ENCODE assay signal across 9 mouse cellular contexts in the genomic region with DNA sequence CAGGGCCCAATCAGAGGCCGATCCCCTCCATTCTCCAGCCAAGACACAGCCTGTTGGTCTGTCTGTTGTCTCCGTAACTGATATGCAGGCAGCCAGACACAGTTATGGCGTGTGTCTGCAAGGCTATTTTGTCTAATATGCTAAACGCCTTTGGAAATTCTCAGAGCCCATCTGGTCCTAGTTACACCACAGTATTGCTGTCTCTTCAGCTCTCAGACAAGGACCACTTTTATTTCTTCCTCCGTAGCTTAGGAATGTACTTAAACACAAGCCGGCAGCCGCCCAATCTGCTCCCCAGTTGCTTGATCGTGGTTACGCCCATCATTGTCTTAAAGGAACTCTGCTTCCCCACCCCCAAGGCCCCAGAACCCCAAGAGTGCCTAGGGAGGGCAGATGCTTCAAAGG. TPM values are rescaled to one million over a fixed set of nuclear protein-coding genes. Genes with fewer than 3 reads are reported as not detected.
DNase-seq lines count a peak whose midpoint lies in the region; ATAC-seq and TF ChIP-seq lines count a peak whose summit lies in the region.
"Had no signal": no experiment of that assay in that cellular context is flagged by ENCODE, and none has a peak within 500 bp of the region (broad histone marks: within the 10 kb centered on the region; RNA-seq: fewer than 3 reads in every experiment).

No protein-coding gene starts in this region.

- DNase-seq in heart, adult 18-20 months, result peak; percentile 67 to 74
- peak; percentile 39 for DNase-seq in right cerebral cortex, postnatal 14 days
- no peak for DNase-seq in right cerebral cortex, postnatal 36 days (ENCODE audit: low spot score in 2 of 2)
- DNase-seq in heart, adult 2 months, result peak; percentile 62 to 63
- DNase-seq in mesoderm, embryonic 11.5 days (ENCODE audit: low read depth, low spot score), result peak; percentile 47
- no peak for DNase-seq in ovary, postnatal 10 days (ENCODE audit: low spot score)
- DNase-seq in adrenal gland, adult 2 months, result no peak

- H3K4me1 ChIP-seq in heart, embryonic 11.5 days (ENCODE audit: control insufficient read depth, insufficient read depth, low read length), result peaks cover 6% of the 10 kb centered on the region; the same call in 1 of the 2 replicates
- H3K4me1 ChIP-seq in heart, adult 2 months (ENCODE audit: control insufficient read depth, insufficient read depth, low read length), result peaks cover 27% of the 10 kb centered on the region

- no peaks in the 10 kb centered on the region for H3K36me3 ChIP-seq in heart, embryonic 11.5 days (ENCODE audit: control insufficient read depth, insufficient read depth, low read length)
- no peaks in the 10 kb centered on the region for H3K36me3 ChIP-seq in heart, adult 2 months (ENCODE audit: control insufficient read depth, insufficient read depth, low read length)

- H3K4me3 ChIP-seq in heart, embryonic 11.5 days (ENCODE audit: low read depth, low read length), result no peak overlapping the region
- H3K4me3 ChIP-seq in heart, adult 2 months, result no peak overlapping the region

- no peak for ATAC-seq in heart, embryonic 11.5 days (replicated peaks; ENCODE audit: insufficient number of reproducible peaks, low FRiP score, low TSS enrichment)

- no peaks in the 10 kb centered on the region for H3K79me2 ChIP-seq in heart, adult 2 months (replicated peaks; ENCODE audit: control insufficient read depth, insufficient read depth, low read length)

- no peak overlapping the region; the same call in 1 of the 2 replicates for H3K27ac ChIP-seq in heart, embryonic 11.5 days (ENCODE audit: low read depth, low read length)
- peak overlapping the region; percentile 73 for H3K27ac ChIP-seq in heart, adult 2 months

- H3K9me3 ChIP-seq in heart, embryonic 11.5 days (replicated peaks; ENCODE audit: control insufficient read depth, low read length), result no peaks in the 10 kb centered on the region

- no peak overlapping the region for H3K9ac ChIP-seq in heart, embryonic 11.5 days (ENCODE audit: low read depth, low read length)
- no peak overlapping the region for H3K9ac ChIP-seq in heart, adult 2 months (ENCODE audit: low read depth, low read length)

- WGBS in heart, embryonic 11.5 days (ENCODE audit: insufficient replicate concordance), result 75% methylated on average over 9 of the region's 9 CpGs
- WGBS in heart, adult 2 months, result 47% methylated on average over 9 of the region's 9 CpGs

- no peaks in the 10 kb centered on the region; the same call in 1 of the 2 replicates for H3K27me3 ChIP-seq in heart, embryonic 11.5 days (ENCODE audit: control insufficient read depth, insufficient read depth, low read length)
- H3K27me3 ChIP-seq in heart, adult 2 months (ENCODE audit: control insufficient read depth, insufficient read depth, low read length), result no peaks in the 10 kb centered on the region

- TF ChIP-seq EP300 in heart, adult 2 months (IDR thresholded peaks at IDR 0.05; ENCODE audit: insufficient read depth, low read depth, low read length), result no peak

- H3K4me2 ChIP-seq in heart, embryonic 11.5 days, result no peak overlapping the region
- H3K4me2 ChIP-seq: midbrain, embryonic 11.5 days had no signal

- TF ChIP-seq CTCF in heart, adult 2 months (IDR thresholded peaks at IDR 0.05), result no peak

- intact Hi-C loops in heart, adult 2 months (cut with DNase I), result loop anchor here (2.0 kb wide), 1 partner anchor 38 kb away; no protein-coding TSS in a partner anchor

- TF ChIP-seq POLR2A in heart, adult 2 months (IDR thresholded peaks at IDR 0.05; ENCODE audit: insufficient read depth, low read depth, low read length), result no peak

RNA-seq across cellular contexts. Expression of gene Hdac11, which starts 24.3 kb away (rescaled TPM):
- total RNA-seq in heart, adult 18-20 months (2021), result 10 to 100 TPM; 20.9 to 21.3 TPM
- 7.9 TPM in 2 replicates for polyA plus RNA-seq in heart, embryonic 11.5 days (2014; fragmentation: Nextera tagmentation; extraction: Ambion mirVana)
- 10 to 100 TPM; 17.4 to 18.4 TPM for total RNA-seq in heart, adult 2 months (2021)
- 22.7 and 28.4 TPM in 2 replicates for polyA plus RNA-seq in heart, adult 2 months (2012; rRNA removed)
- total RNA-seq in adrenal gland, adult 2 months (2021), result 10 to 100 TPM in 1 of 2 experiments, 1 to 10 TPM in 1; 6.9 to 14.6 TPM
- 8.1 and 11.8 TPM in 2 replicates for polyA plus RNA-seq in adrenal gland, adult 2 months (2012; rRNA removed)

RNA-seq across cellular contexts. Expression of gene Fbln2, which starts 31.5 kb away (rescaled TPM):
- 10 to 100 TPM; 42.0 to 43.1 TPM for total RNA-seq in heart, adult 18-20 months (2021)
- 105 and 137 TPM in 2 replicates for polyA plus RNA-seq in heart, embryonic 11.5 days (2014; fragmentation: Nextera tagmentation; extraction: Ambion mirVana)
- total RNA-seq in heart, adult 2 months (2021), result 10 to 100 TPM; 55.8 to 56.9 TPM
- 117 and 153 TPM in 2 replicates for polyA plus RNA-seq in heart, adult 2 months (2012; rRNA removed)
- 10 to 100 TPM in 1 of 2 experiments, 1 to 10 TPM in 1; 9.7 to 17.9 TPM for total RNA-seq in adrenal gland, adult 2 months (2021)
- polyA plus RNA-seq in adrenal gland, adult 2 months (2012; rRNA removed), result 22.7 and 26.6 TPM in 2 replicates

Comparison
In these comparisons a context has a peak if more than half of its experiments do, and no peak if none do; other contexts are left out.
1. DNase-seq: peak in heart, adult 18-20 months (2 of 2), right cerebral cortex, postnatal 14 days (single experiment), heart, adult 2 months (2 of 2) and mesoderm, embryonic 11.5 days (single experiment); none in right cerebral cortex, postnatal 36 days (0 of 2), ovary, postnatal 10 days (single experiment) and adrenal gland, adult 2 months (single experiment).